Mouse (Mus musculus) forelimb bud, embryonic 11.5 days (tissue): Measurements from ENCODE around the gene Isoc2a.
A peak's percentile ranks its signal among the peaks of the same experiment; 100 is the strongest.

Experiments used
- DNase-seq: peaks from one replicate; pipeline ENCODE4 v3.0.0-alpha.2; 2012; ENCODE audit warnings: low read depth, low spot score

Isoc2a gene

DNA sequence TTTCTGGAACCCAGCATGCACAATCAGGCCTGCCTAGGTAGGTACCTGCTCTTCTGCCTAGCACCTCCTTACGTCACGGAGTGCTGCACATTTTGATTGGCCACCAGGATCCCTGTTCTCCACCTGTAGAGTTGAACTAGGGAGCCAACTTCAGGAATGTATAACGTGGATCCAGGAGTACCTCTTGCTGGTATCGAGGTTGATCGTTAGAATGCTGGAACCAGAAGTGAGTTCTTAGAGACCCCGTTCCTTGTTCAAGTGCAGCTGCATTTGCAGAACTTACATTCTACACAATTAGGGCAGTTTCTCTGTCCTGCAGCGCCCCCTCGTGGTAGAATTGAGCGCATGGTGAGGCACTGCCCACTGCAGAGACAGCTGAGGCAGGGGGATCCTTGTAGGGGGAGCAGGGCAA lies 63.1 kb downstream of the Isoc2a start:
- DNase-seq = peak; percentile 75

DNA sequence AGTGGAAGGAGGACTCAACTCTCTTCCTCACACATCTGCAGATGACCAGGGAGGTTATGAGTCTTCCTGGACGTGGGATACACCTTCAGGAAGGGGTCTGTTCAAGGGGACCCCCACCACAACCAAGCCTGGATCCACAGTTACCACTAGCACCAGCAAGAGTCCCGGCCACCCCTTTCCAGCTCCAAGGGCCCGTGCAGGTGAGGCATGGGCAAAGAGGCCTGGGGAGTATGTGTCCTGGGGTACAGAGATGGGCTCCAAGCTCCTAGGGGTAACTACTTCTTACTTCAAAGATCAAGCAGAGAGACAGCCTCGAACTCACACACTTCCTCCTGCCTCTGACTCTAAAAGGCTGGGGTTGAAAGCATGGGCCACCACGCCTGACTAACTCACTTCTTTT lies 65.7 kb downstream of the Isoc2a start:
- DNase-seq = no peak

DNA sequence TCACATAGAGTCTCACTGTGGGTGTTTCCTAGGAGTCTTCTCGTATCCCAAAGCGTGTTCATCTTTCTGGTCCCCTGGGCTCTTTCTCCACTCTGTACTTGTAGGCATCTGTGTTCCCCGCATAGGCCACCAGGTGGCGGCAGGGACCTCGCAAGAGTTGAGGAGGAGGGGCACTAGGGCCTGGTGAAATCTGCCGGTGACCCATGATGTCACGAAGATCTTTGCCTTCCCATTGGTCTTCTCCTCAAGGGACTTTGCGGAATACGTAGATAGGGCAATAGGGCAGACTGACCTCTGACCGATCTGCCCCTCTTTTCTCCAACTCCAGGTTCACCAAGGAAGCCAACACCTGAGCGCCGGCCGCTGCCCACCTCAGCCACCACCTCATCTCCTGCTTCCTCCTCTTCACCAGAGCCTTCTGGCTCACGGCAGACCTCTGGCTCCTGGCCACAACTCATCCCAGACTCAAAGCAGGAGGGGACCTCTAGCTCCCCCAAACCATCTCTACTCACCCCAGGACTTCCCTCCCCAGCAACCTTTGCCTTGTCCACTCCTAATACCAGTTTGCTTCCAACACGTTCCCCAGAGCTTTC lies 66.4 kb downstream of the Isoc2a start:
- peak; percentile 94 for DNase-seq
